Mouse (Mus musculus) heart, postnatal 14 days (tissue): Measurements from ENCODE around the gene Gm21719. TPM values are rescaled to one million over a fixed set of nuclear protein-coding genes. Genes with fewer than 3 reads are reported as not detected.
"Not testable (repeated sequence)": the region's sequence is repeated elsewhere in the genome, so short reads cannot be mapped to it uniquely, and the experiment has no call there.

Experiments
- DNase-seq, 2 experiments: peaks; one replicate each; pipeline ENCODE4 v3.0.0; 2021 to 2022
- intact Hi-C: fragments of 180-260 bp; cut with DNase I; formaldehyde crosslinking; loops from one replicate; pipeline ENCODE4 v1.15.1; 2025
- long read RNA-seq, 2 experiments: library from polyadenylated mRNA; stranded (forward); transcript quantifications; one replicate each; pipeline ENCODE4 v2.0.0; 2021
- total RNA-seq, 2 experiments: library from RNA; stranded (reverse); gene quantifications; 2 replicates each; pipeline ENCODE4 v1.2.3; 2021

Gene Gm21719
- total RNA-seq, result not detected
- long read RNA-seq, experiment 1, result 0 reads
- long read RNA-seq, experiment 2, result 0 reads

DNA sequence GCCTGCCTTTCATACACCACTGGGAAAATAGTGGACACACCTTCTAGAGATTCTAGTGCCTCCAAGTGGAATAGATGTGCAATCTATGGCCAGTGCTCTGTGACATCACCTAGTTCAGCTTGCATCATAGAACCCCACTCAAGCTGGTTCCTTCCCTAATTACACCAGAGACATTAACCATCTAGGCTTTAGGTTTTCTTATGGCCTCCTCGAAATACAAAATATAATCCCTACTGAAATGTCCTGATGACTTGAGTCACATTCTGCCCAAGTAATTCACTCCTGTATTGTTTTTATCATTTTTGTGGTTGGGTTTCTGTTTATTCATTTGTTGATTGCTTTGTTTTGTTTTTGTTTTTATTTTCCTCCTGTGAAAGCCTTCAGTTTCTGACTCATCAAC, at the start of gene Gm21719:
Gene Gm21719 (minus strand): TSS at position 101 of the 400 bp plus-strand sequence.
- DNase-seq, intact Hi-C loops: not testable (repeated sequence)

Other genes with a start within 250 kb of the Gm21719 start
- gene Gm28919, start 99.3 kb downstream of the Gm21719 start, total RNA-seq, result not detected
- gene Gm20830, start 235.4 kb upstream of the Gm21719 start, total RNA-seq, result not detected